Mouse (Mus musculus) adrenal gland, postnatal 4 days (tissue): ENCODE measurements at regions not wholly inside any gene's neighbourhood (a gene's known extent, or its start where the extent isn't known, plus 50 kb on each side); places are given as distances from the start of the nearest gene placed in this dataset.

Experiments used
- DNase-seq, 2 experiments: peaks; one replicate each; pipeline ENCODE4 v3.0.0; 2021 to 2022; ENCODE audit warnings: low spot score in 2 of 2, mixed read lengths in 2 of 2

GRCm38 (mm10) chr10:95086755-95087154 lies 142.1 kb upstream of the Plxnc1 start:
- no peak for DNase-seq

- no peak for DNase-seq
Measured at GRCm38 (mm10) chr10:95085688-95086268, 141.1 kb upstream of the Plxnc1 start.

GRCm38 (mm10) chr10:95083341-95084148 lies 138.9 kb upstream of the Plxnc1 start:
- DNase-seq: no peak

GRCm38 (mm10) chr10:95082634-95083033 lies 138.0 kb upstream of the Plxnc1 start:
- no peak for DNase-seq

GRCm38 (mm10) chr10:95079979-95080378 lies 135.3 kb upstream of the Plxnc1 start:
- DNase-seq: no peak

GRCm38 (mm10) chr10:95076421-95076820 lies 131.8 kb upstream of the Plxnc1 start:
- no peak for DNase-seq

GRCm38 (mm10) chr10:95075897-95076296 lies 131.3 kb upstream of the Plxnc1 start:
- DNase-seq: no peak

GRCm38 (mm10) chr10:95074959-95075590 lies 130.4 kb upstream of the Plxnc1 start:
- DNase-seq: no peak

GRCm38 (mm10) chr10:95074381-95074780 lies 129.7 kb upstream of the Plxnc1 start:
- DNase-seq: no peak

- no peak for DNase-seq
Measured at GRCm38 (mm10) chr10:95067971-95068370, 123.3 kb upstream of the Plxnc1 start.

GRCm38 (mm10) chr10:95066774-95067173 lies 122.1 kb upstream of the Plxnc1 start:
- no peak for DNase-seq

GRCm38 (mm10) chr10:95059486-95060091 lies 115.0 kb upstream of the Plxnc1 start:
- no peak for DNase-seq

- DNase-seq: no peak
Measured at GRCm38 (mm10) chr10:95059078-95059477, 114.4 kb upstream of the Plxnc1 start.

- no peak for DNase-seq
Measured at GRCm38 (mm10) chr10:95057051-95057714, 112.5 kb upstream of the Plxnc1 start.

GRCm38 (mm10) chr10:95056541-95056940 lies 111.9 kb upstream of the Plxnc1 start:
- no peak for DNase-seq

GRCm38 (mm10) chr10:95054869-95055268 lies 110.2 kb upstream of the Plxnc1 start:
- DNase-seq: no peak

GRCm38 (mm10) chr10:95048790-95049189 lies 104.2 kb upstream of the Plxnc1 start:
- no peak for DNase-seq

GRCm38 (mm10) chr10:95043978-95044377 lies 99.3 kb upstream of the Plxnc1 start:
- no peak for DNase-seq

GRCm38 (mm10) chr10:95040258-95040895 lies 95.7 kb upstream of the Plxnc1 start:
- no peak for DNase-seq

GRCm38 (mm10) chr10:95036043-95036697 lies 91.5 kb upstream of the Plxnc1 start:
- no peak for DNase-seq
